In the genomic region with DNA sequence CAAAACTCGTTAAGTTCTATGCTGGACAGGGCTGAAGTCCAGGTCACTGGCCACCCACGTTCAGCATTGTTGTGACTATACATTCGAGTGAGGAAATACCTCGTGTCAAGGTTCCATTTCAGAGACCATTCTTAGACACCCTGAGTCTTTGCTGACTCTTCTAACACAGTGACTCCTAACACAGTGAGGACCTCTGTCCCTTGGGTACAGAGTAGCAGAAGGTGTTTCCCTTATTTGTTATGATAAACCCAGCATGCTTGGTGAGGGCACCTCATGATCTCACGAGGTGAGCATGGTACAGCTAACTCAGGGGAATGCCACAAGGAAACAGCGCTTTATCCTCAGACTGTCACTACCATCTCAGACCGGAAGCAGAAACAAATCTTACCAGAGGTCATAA, we compare ENCODE assay signal across 24 mouse cellular contexts.
A peak's percentile ranks its signal among the peaks of the same experiment; 100 is the strongest.
DNase-seq lines count a peak whose midpoint lies in the region; ATAC-seq and TF ChIP-seq lines count a peak whose summit lies in the region.
"Had no signal": no experiment of that assay in that cellular context is flagged by ENCODE, and none has a peak within 500 bp of the region (broad histone marks: within the 10 kb centered on the region; RNA-seq: fewer than 3 reads in every experiment).

No protein-coding gene starts in this region.

- TF ChIP-seq CTCF in liver, adult 2 months (IDR thresholded peaks at IDR 0.05; ENCODE audit: low read depth, low read length), result no peak

- no peaks in the 10 kb centered on the region for H3K36me3 ChIP-seq in hindbrain, embryonic 10.5 days
- H3K36me3 ChIP-seq in hindbrain, embryonic 16.5 days (ENCODE audit: control insufficient read depth, insufficient read depth, low read length), result no peaks in the 10 kb centered on the region
- no peaks in the 10 kb centered on the region for H3K36me3 ChIP-seq in liver, adult 2 months (ENCODE audit: control insufficient read depth, insufficient read depth, low read length)
- H3K36me3 ChIP-seq in liver, embryonic 11.5 days (ENCODE audit: control insufficient read depth, insufficient read depth, low read length), result no peaks in the 10 kb centered on the region
- H3K36me3 ChIP-seq in midbrain, embryonic 13.5 days, result no peaks in the 10 kb centered on the region
- H3K36me3 ChIP-seq in midbrain, embryonic 15.5 days (replicated peaks), result no peaks in the 10 kb centered on the region
- H3K36me3 ChIP-seq: forebrain, embryonic 10.5 days; heart, embryonic 10.5 days; heart, embryonic 13.5 days; hindbrain, embryonic 12.5 days; hindbrain, embryonic 15.5 days had no signal

- DNase-seq in hindbrain, embryonic 10.5 days (ENCODE audit: low spot score), result no peak
- DNase-seq in liver, adult 2 months (ENCODE audit: extremely low read depth, low read depth, low spot score), result peak; percentile 61
- DNase-seq in liver, embryonic 11.5 days (ENCODE audit: low spot score), result no peak
- DNase-seq: adrenal gland, adult 8-10 months; adrenal gland, postnatal 25 days; cerebellum, adult 11-12 months; cerebellum, adult 8-10 months; cerebellum, postnatal 14 days; gastrocnemius, postnatal 10 days; gastrocnemius, postnatal 36 days; heart, adult 2 months; heart, postnatal 14 days; heart, postnatal 4 days had no signal

- H3K9me3 ChIP-seq in hindbrain, embryonic 10.5 days, result no peaks in the 10 kb centered on the region
- H3K9me3 ChIP-seq in hindbrain, embryonic 16.5 days (ENCODE audit: control insufficient read depth, low read length), result no peaks in the 10 kb centered on the region
- no peaks in the 10 kb centered on the region for H3K9me3 ChIP-seq in liver, embryonic 11.5 days (ENCODE audit: control insufficient read depth, low read length)
- H3K9me3 ChIP-seq in midbrain, embryonic 13.5 days, result no peaks in the 10 kb centered on the region
- H3K9me3 ChIP-seq in midbrain, embryonic 15.5 days, result no peaks in the 10 kb centered on the region
- H3K9me3 ChIP-seq: forebrain, embryonic 10.5 days; forebrain, embryonic 13.5 days; heart, embryonic 10.5 days; heart, embryonic 13.5 days; hindbrain, embryonic 12.5 days; hindbrain, embryonic 15.5 days had no signal

- no peak for TF ChIP-seq POLR2A in liver, adult 2 months (IDR thresholded peaks at IDR 0.05; ENCODE audit: extremely low read depth, insufficient read depth, low read length)

- H3K79me2 ChIP-seq in liver, adult 2 months (ENCODE audit: control insufficient read depth, insufficient read depth, low read length), result no peaks in the 10 kb centered on the region

- peak overlapping the region; percentile 65; the same call in 1 of the 2 replicates for H3K27ac ChIP-seq in hindbrain, embryonic 10.5 days
- no peak overlapping the region for H3K27ac ChIP-seq in hindbrain, embryonic 16.5 days (ENCODE audit: low read depth, low read length)
- no peak overlapping the region for H3K27ac ChIP-seq in liver, adult 2 months (replicated peaks; ENCODE audit: insufficient read depth, low read depth, low read length)
- H3K27ac ChIP-seq in liver, embryonic 11.5 days (ENCODE audit: low read depth, low read length), result no peak overlapping the region
- peak overlapping the region; percentile 79; the same call in 1 of the 2 replicates for H3K27ac ChIP-seq in midbrain, embryonic 13.5 days
- H3K27ac ChIP-seq in midbrain, embryonic 15.5 days, result no peak overlapping the region
- H3K27ac ChIP-seq: forebrain, embryonic 10.5 days; heart, adult 2 months; heart, embryonic 10.5 days; heart, embryonic 13.5 days had no signal

- 60% methylated on average over 7 of the region's 7 CpGs for WGBS in hindbrain, embryonic 10.5 days
- 59% methylated on average over 7 of the region's 7 CpGs for WGBS in hindbrain, embryonic 16.5 days
- 37% methylated on average over 7 of the region's 7 CpGs for WGBS in liver, adult 2 months
- 67% methylated on average over 7 of the region's 7 CpGs for whole genome bisulfite sequencing in liver, embryonic 11.5 days
- WGBS in midbrain, embryonic 13.5 days, result 65% methylated on average over 7 of the region's 7 CpGs
- 65% methylated on average over 7 of the region's 7 CpGs for WGBS in midbrain, embryonic 15.5 days

- ATAC-seq in hindbrain, embryonic 16.5 days, result no peak
- ATAC-seq in liver, embryonic 11.5 days (replicated peaks; ENCODE audit: low FRiP score), result no peak
- ATAC-seq in midbrain, embryonic 13.5 days, result no peak
- no peak for ATAC-seq in midbrain, embryonic 15.5 days (replicated peaks)
- ATAC-seq: activated CD4-positive, CD25-positive, alpha-beta regulatory T cell, adult 4 months; forebrain, embryonic 13.5 days; forebrain, embryonic 16.5 days had no signal

- H3K27me3 ChIP-seq in hindbrain, embryonic 10.5 days (ENCODE audit: insufficient read depth, poor library complexity, severe bottlenecking), result peaks cover 8% of the 10 kb centered on the region; the same call in 1 of the 2 replicates
- 0 out of 2 replicates have a peak, but pooled peaks cover 2% of the 10 kb centered on the region for H3K27me3 ChIP-seq in hindbrain, embryonic 16.5 days (replicated peaks; ENCODE audit: control insufficient read depth, insufficient read depth, low read length)
- H3K27me3 ChIP-seq in liver, adult 2 months (ENCODE audit: control insufficient read depth, insufficient read depth, low read length), result no peaks in the 10 kb centered on the region
- H3K27me3 ChIP-seq in liver, embryonic 11.5 days (replicated peaks; ENCODE audit: control insufficient read depth, insufficient read depth, low read length), result no peaks in the 10 kb centered on the region
- no peaks in the 10 kb centered on the region for H3K27me3 ChIP-seq in midbrain, embryonic 13.5 days
- H3K27me3 ChIP-seq in midbrain, embryonic 15.5 days (replicated peaks), result no peaks in the 10 kb centered on the region
- H3K27me3 ChIP-seq: forebrain, embryonic 13.5 days; heart, embryonic 13.5 days; hindbrain, embryonic 15.5 days had no signal

- no peak overlapping the region for H3K9ac ChIP-seq in hindbrain, embryonic 16.5 days (ENCODE audit: low read depth, low read length)
- no peak overlapping the region for H3K9ac ChIP-seq in liver, adult 2 months (ENCODE audit: low read depth, low read length)
- H3K9ac ChIP-seq in liver, embryonic 11.5 days (ENCODE audit: low read depth, low read length), result no peak overlapping the region
- H3K9ac ChIP-seq in midbrain, embryonic 13.5 days (replicated peaks), result no peak overlapping the region
- H3K9ac ChIP-seq in midbrain, embryonic 15.5 days, result no peak overlapping the region
- H3K9ac ChIP-seq: forebrain, embryonic 13.5 days; heart, embryonic 13.5 days; hindbrain, embryonic 12.5 days; hindbrain, embryonic 15.5 days had no signal

- H3K4me2 ChIP-seq in hindbrain, embryonic 16.5 days (ENCODE audit: low read length), result no peak overlapping the region
- no peak overlapping the region for H3K4me2 ChIP-seq in liver, embryonic 11.5 days
- no peak overlapping the region for H3K4me2 ChIP-seq in midbrain, embryonic 13.5 days (replicated peaks)
- no peak overlapping the region for H3K4me2 ChIP-seq in midbrain, embryonic 15.5 days
- H3K4me2 ChIP-seq: forebrain, embryonic 13.5 days; heart, embryonic 13.5 days; hindbrain, embryonic 15.5 days had no signal

- no peak overlapping the region for H3K4me3 ChIP-seq in hindbrain, embryonic 10.5 days
- no peak overlapping the region for H3K4me3 ChIP-seq in hindbrain, embryonic 16.5 days (ENCODE audit: low read length)
- no peak overlapping the region for H3K4me3 ChIP-seq in liver, adult 2 months (ENCODE audit: insufficient read depth, low read depth, low read length)
- no peak overlapping the region for H3K4me3 ChIP-seq in liver, embryonic 11.5 days (ENCODE audit: low read depth, low read length)
- no peak overlapping the region for H3K4me3 ChIP-seq in midbrain, embryonic 13.5 days (replicated peaks)
- no peak overlapping the region for H3K4me3 ChIP-seq in midbrain, embryonic 15.5 days
- H3K4me3 ChIP-seq: forebrain, embryonic 10.5 days; forebrain, embryonic 13.5 days; heart, adult 2 months; heart, embryonic 10.5 days; heart, embryonic 13.5 days; hindbrain, embryonic 12.5 days; hindbrain, embryonic 15.5 days had no signal

- peaks cover 15% of the 10 kb centered on the region for H3K4me1 ChIP-seq in hindbrain, embryonic 10.5 days (replicated peaks)
- peaks cover 4% of the 10 kb centered on the region; the same call in 1 of the 2 replicates for H3K4me1 ChIP-seq in hindbrain, embryonic 16.5 days (ENCODE audit: control insufficient read depth, insufficient read depth, low read depth, low read length)
- H3K4me1 ChIP-seq in liver, adult 2 months (ENCODE audit: control insufficient read depth, insufficient read depth, low read length), result peaks cover 4% of the 10 kb centered on the region
- H3K4me1 ChIP-seq in liver, embryonic 11.5 days (replicated peaks; ENCODE audit: control insufficient read depth, insufficient read depth, low read length), result no peaks in the 10 kb centered on the region
- H3K4me1 ChIP-seq in midbrain, embryonic 13.5 days (replicated peaks), result peaks cover 12% of the 10 kb centered on the region
- peaks cover 10% of the 10 kb centered on the region for H3K4me1 ChIP-seq in midbrain, embryonic 15.5 days
- H3K4me1 ChIP-seq: heart, embryonic 10.5 days; heart, embryonic 13.5 days had no signal

Comparison
In these comparisons a context has a peak if more than half of its experiments do, and no peak if none do; other contexts are left out.
1. H3K27ac ChIP-seq: peak in hindbrain, embryonic 10.5 days (single experiment) and midbrain, embryonic 13.5 days (single experiment); none in hindbrain, embryonic 16.5 days (single experiment), liver, adult 2 months (single experiment), liver, embryonic 11.5 days (single experiment) and midbrain, embryonic 15.5 days (single experiment).